Mouse (Mus musculus) thymus, adult 2 months (tissue): ENCODE results near the gene Slc28a3. TPM values are rescaled to one million over a fixed set of nuclear protein-coding genes. Genes with fewer than 3 reads are reported as not detected.

Experiments
- DNase-seq: peaks from one replicate; pipeline ENCODE4 v3.0.0; 2021
- H3K27ac ChIP-seq: fragments of 200-500 bp; 2 replicates; pipeline ENCODE4 v1.5.1; 2012; ENCODE audit warnings: low read length, control low read depth; ENCODE audit not compliant: control insufficient read depth, insufficient read depth
- H3K27me3 ChIP-seq: fragments of 200-500 bp; 2 replicates; pipeline ENCODE4 v1.6.1; 2012; ENCODE audit warnings: mild to moderate bottlenecking, low read length, moderate library complexity, mixed read lengths; ENCODE audit not compliant: control insufficient read depth, insufficient read depth
- H3K36me3 ChIP-seq: fragments of 200-500 bp; 2 replicates; pipeline ENCODE4 v1.6.1; 2012; ENCODE audit warnings: mild to moderate bottlenecking, low read length, moderate library complexity; ENCODE audit not compliant: control insufficient read depth, insufficient read depth
- H3K4me1 ChIP-seq: fragments of 200-500 bp; replicated peaks from 2 replicates; pipeline ENCODE4 v1.6.1; 2012; ENCODE audit warnings: low read length; ENCODE audit not compliant: control insufficient read depth, insufficient read depth
- H3K4me3 ChIP-seq: fragments of 200-500 bp; 2 replicates; pipeline ENCODE4 v1.5.1; 2012; ENCODE audit warnings: mild to moderate bottlenecking, low read length, control low read depth, moderate library complexity; ENCODE audit not compliant: control insufficient read depth, insufficient read depth
- CTCF ChIP-seq: fragments of 200-500 bp; IDR thresholded peaks from 2 replicates; pipeline ENCODE4 v1.5.1; 2012; ENCODE audit warnings: mild to moderate bottlenecking, control low read depth, low read length, moderate library complexity, borderline replicate concordance; ENCODE audit not compliant: control insufficient read depth, poor library complexity, insufficient read depth; ENCODE audit errors: extremely low read depth
- POLR2A ChIP-seq: fragments of 200-500 bp; IDR thresholded peaks from 2 replicates; pipeline ENCODE4 v1.6.1; 2012; ENCODE audit warnings: mild to moderate bottlenecking, low read length, control low read depth, moderate library complexity; ENCODE audit not compliant: control insufficient read depth, poor library complexity, insufficient read depth; ENCODE audit errors: extremely low read depth
- WGBS: fragments of 180-500 bp; shearing (Covaris S2); methylation state at CpG from one replicate; pipeline ENCODE4 v1.1.7; 2018; 5-methylcytosine and 5-hydroxymethylcytosine counted together
- polyA plus RNA-seq: library from polyadenylated mRNA; depleted of rRNA; stranded (reverse); fragments of >200 nt; gene quantifications from 2 replicates; pipeline ENCODE4 v1.2.3, GENCODE M21; 2012

Slc28a3 gene
- polyA plus RNA-seq, 1 experiment: 0.07 TPM

DNA sequence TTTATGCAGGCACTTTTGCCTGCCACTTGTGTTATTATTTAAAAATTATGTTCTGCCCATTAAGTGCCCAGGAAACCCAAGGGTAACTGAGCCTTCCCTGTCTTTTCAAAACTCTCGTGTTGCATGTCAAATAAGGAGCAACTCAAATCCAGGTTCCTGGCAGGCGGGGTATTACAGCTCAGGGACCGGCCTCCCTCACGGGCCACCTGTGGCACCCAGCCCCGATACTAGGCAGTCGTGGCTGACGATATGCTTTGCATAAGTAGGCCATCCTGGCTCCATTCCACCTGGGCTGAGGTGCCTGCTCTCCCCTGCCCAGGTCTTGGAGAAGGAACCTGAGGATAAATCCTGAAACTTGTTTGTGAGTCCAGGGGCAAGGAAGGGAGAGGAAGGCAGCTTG is 618 bp downstream of the Slc28a3 start:
- TF ChIP-seq POLR2A (no peak), CTCF (no peak)
- no peaks in the 10 kb centered on the region for H3K36me3 ChIP-seq
- DNase-seq: no peak
- H3K4me3 ChIP-seq: no peak overlapping the region
- H3K27me3 ChIP-seq: no peaks in the 10 kb centered on the region
- 50% methylated on average over 7 of the region's 7 CpGs for WGBS
- H3K27ac ChIP-seq: no peak overlapping the region
- no peaks in the 10 kb centered on the region for H3K4me1 ChIP-seq

DNA sequence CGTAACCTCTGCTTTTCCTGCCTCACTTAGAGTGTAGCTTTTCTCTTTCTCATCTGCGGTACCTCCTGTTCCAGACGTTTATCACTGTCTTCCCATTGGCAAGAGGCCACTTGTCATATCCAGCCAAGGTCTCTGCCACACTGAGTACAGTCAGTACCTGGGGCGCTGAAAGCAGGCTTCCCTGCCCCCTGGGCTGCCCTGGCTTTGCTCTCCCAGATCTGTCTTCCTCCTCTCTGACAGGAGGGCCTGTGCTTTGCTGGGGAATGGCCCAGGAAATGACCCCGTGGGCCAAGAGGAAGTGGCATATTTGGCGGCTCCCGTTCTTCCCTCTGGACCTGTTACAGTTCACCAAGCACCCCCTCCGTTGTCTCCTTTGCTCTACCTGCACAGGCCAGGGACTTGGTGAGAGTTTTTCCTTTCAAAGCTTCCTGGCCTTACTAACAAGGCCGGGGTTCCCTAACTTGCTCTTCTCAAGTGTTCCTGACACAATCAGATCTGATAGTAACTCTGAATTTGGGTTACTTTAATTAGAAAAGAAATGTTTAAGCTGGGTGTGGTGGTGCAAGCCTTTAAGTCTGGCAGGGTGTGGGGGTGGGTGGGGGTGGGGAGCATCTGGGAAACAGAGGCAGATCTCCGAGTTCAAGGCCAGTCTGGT is 9.3 kb downstream of the Slc28a3 start:
- Histone ChIP-seq H3K27ac (no peak overlapping the region), H3K4me1 (no peaks in the 10 kb centered on the region), H3K4me3 (no peak overlapping the region), H3K27me3 (no peaks in the 10 kb centered on the region), H3K36me3 (no peaks in the 10 kb centered on the region)
- 40% methylated on average over 10 of the region's 10 CpGs for WGBS
- no peak for DNase-seq
- TF ChIP-seq CTCF (no peak), POLR2A (no peak)

DNA sequence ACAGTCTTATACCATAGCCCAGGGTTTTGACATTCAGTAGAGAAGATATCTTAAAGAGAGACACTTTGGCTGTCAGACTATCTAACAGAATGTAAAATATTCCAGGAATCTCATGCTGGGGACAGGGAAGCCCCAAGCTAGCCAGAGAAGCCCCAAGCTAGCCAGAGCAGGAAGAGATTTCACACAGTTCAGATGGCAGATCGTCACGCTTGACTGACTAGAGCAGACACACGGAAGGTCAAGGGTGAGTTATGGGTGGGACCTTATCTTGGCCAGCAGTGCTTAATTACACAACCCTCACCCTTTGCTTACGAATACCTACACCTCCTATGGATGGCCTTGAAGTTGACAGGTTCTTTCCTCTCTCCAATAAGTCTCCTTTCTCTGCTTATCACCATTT is 12.1 kb downstream of the Slc28a3 start:
- no peak for DNase-seq
- H3K27me3 ChIP-seq: no peaks in the 10 kb centered on the region
- 86% methylated on average over 4 of the region's 4 CpGs for WGBS
- H3K4me1 ChIP-seq: no peaks in the 10 kb centered on the region
- TF ChIP-seq POLR2A (no peak), CTCF (no peak)
- H3K36me3 ChIP-seq: no peaks in the 10 kb centered on the region
- H3K27ac ChIP-seq: no peak overlapping the region
- no peak overlapping the region for H3K4me3 ChIP-seq

DNA sequence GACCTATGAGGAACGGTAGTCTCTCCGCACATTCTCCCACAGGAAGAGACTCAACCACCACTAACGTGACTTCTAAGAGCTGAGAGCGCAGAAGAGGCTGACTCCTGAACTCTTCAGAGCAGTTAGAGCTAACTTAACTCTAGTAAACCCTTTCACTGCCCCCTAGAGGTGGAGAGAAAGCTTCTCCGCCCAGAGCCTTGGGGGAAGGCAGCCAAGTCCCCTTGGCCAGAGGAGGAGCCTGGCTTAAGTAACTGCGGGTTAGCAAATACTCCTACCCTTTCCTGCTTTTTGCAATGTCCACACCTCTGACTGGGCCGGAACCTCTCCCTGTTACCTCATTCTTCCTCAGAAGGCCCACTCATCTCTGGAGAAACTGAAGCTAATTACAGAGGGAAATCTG is 17.5 kb downstream of the Slc28a3 start:
- H3K27me3 ChIP-seq: no peaks in the 10 kb centered on the region
- no peak overlapping the region for H3K4me3 ChIP-seq
- peak; percentile 37 for DNase-seq
- TF ChIP-seq CTCF (no peak), POLR2A (no peak)
- 28% methylated on average over 7 of the region's 7 CpGs for WGBS
- H3K27ac ChIP-seq: no peak overlapping the region
- H3K4me1 ChIP-seq: no peaks in the 10 kb centered on the region
- H3K36me3 ChIP-seq: no peaks in the 10 kb centered on the region

DNA sequence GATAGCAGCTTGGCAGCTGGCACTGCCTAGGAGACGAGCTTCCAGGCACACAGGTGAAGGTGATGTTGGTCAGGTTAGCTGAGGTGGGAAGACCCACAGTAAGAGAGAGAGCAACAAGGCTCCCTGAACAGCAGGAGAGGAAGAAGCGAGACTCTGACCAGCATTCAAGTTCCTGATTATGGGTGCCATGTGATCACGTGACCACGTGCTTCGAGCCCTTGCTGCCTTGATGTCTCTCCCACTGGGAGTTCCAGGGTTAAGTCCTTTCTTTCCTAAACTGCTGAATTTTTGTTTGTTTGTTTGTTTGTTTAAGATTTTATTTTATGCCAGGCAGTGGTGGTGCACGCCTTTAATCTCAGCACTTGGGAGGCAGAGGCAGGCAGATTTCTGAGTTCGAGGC is 18.8 kb downstream of the Slc28a3 start:
- H3K27me3 ChIP-seq: no peaks in the 10 kb centered on the region
- 77% methylated on average over 7 of the region's 7 CpGs for WGBS
- no peaks in the 10 kb centered on the region for H3K36me3 ChIP-seq
- H3K4me3 ChIP-seq: no peak overlapping the region
- H3K4me1 ChIP-seq: no peaks in the 10 kb centered on the region
- no peak overlapping the region for H3K27ac ChIP-seq
- no peak for DNase-seq
- TF ChIP-seq POLR2A (no peak), CTCF (no peak)

DNA sequence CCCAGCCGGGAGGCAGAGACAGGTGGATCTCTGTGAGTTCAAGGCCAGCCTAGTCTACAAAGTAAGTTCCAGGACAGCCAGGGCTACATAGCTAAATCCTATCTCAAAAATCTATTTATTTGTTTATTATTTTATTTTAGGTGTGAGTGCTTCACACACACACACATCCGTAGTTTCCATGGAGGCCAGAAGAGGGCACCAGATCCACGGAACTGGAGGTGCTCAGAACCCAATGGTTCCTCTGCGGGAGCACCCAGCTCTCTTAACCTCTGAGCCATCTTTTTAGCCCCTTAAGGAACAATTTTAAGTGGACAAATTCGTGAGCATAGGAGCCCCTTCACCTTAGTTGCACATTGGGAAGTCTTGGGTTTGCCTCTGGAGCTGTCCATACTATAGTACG is 20.0 kb downstream of the Slc28a3 start:
- Histone ChIP-seq H3K4me3 (no peak overlapping the region), H3K36me3 (no peaks in the 10 kb centered on the region), H3K27me3 (no peaks in the 10 kb centered on the region), H3K4me1 (no peaks in the 10 kb centered on the region), H3K27ac (no peak overlapping the region)
- peak; percentile 32 for DNase-seq
- TF ChIP-seq CTCF (no peak), POLR2A (no peak)
- WGBS: 42% methylated on average over 6 of the region's 6 CpGs

DNA sequence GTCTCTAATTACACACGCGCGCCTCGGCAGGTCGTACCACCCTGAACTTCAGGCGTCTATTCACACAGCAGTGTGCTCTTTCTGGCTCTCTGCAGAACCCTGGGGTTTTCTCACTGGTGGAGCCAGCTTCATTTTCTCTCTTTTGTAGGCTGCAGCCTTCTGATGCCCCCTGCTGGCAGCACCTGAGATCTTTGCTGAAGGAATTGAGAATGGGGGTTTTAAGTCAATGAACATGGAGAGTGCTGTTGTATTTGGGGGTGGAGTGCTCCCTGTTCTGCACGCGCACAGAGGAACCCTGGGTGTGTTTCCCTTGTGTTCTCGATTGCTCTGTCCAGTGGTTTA is 21.2 kb downstream of the Slc28a3 start:
- Histone ChIP-seq H3K4me3 (no peak overlapping the region), H3K4me1 (no peaks in the 10 kb centered on the region), H3K36me3 (no peaks in the 10 kb centered on the region), H3K27me3 (no peaks in the 10 kb centered on the region), H3K27ac (no peak overlapping the region)
- TF ChIP-seq CTCF (peak; percentile 26; the same call in 1 of the 2 replicates), POLR2A (no peak)
- DNase-seq: peak; percentile 69
- WGBS: 10% methylated on average over 9 of the region's 9 CpGs
